Mouse (Mus musculus) midbrain, embryonic 11.5 days (tissue): ENCODE data around the gene Sufu. TPM values are rescaled to one million over a fixed set of nuclear protein-coding genes. Genes with fewer than 3 reads are reported as not detected.

ENCODE experiments used
- ATAC-seq: fragments of 200-750 bp; cut with Nextera tagmentation; 2 replicates; pipeline ENCODE4 v1.8.0; 2017; ENCODE audit warnings: moderate TSS enrichment, moderate library complexity; ENCODE audit not compliant: low FRiP score
- DNase-seq: peaks from one replicate; pipeline ENCODE4 v3.0.0; 2015; ENCODE audit warnings: low spot score; ENCODE audit errors: missing footprints
- H3K27ac ChIP-seq: fragments of 300-500 bp; sonication (generic); 2 replicates; pipeline ENCODE4 v1.5.1; 2014; ENCODE audit warnings: low read depth, low read length
- H3K27me3 ChIP-seq: fragments of 300-500 bp; sonication (generic); 2 replicates; pipeline ENCODE4 v1.6.1; 2014; ENCODE audit warnings: mild to moderate bottlenecking, low read length, moderate library complexity, mixed read lengths; ENCODE audit not compliant: control insufficient read depth, insufficient read depth
- H3K36me3 ChIP-seq: fragments of 300-500 bp; sonication (generic); 2 replicates; pipeline ENCODE4 v1.6.1; 2014; ENCODE audit warnings: mild to moderate bottlenecking, low read length, moderate library complexity, mixed read lengths; ENCODE audit not compliant: control insufficient read depth, insufficient read depth
- H3K4me1 ChIP-seq: fragments of 300-500 bp; sonication (generic); 2 replicates; pipeline ENCODE4 v1.6.1; 2014; ENCODE audit warnings: low read length; ENCODE audit not compliant: control insufficient read depth, insufficient read depth
- H3K4me2 ChIP-seq: fragments of 300-500 bp; sonication (generic); 2 replicates; pipeline ENCODE4 v1.6.1; 2014; ENCODE audit warnings: mild to moderate bottlenecking, moderate library complexity
- H3K4me3 ChIP-seq: fragments of 300-500 bp; sonication (generic); 2 replicates; pipeline ENCODE4 v1.5.1; 2014; ENCODE audit warnings: low read depth, low read length
- H3K9ac ChIP-seq: fragments of 300-500 bp; sonication (generic); 2 replicates; pipeline ENCODE4 v1.6.1; 2014; ENCODE audit warnings: low read length
- H3K9me3 ChIP-seq: fragments of 300-500 bp; sonication (generic); 2 replicates; pipeline ENCODE4 v1.6.1; 2016; ENCODE audit warnings: low read length; ENCODE audit not compliant: control insufficient read depth
- WGBS: fragments of 180-500 bp; shearing (Covaris S2); extraction: QIAGEN DNeasy Blood & Tissue Kit; methylation state at CpG from one replicate; pipeline ENCODE4 v1.1.7; 2014; 5-methylcytosine and 5-hydroxymethylcytosine counted together
- polyA plus RNA-seq: library from polyadenylated mRNA; unstranded; fragments of >200 nt; fragmentation: Nextera tagmentation; extraction: Ambion mirVana; gene quantifications from 2 replicates; pipeline ENCODE4 v1.2.1, GENCODE M21; 2014

Sufu gene
- polyA plus RNA-seq = 33.7 and 38.7 TPM in 2 replicates

GRCm38 (mm10) chr19:46396686-46397435 is at the start of gene Sufu:
Gene Sufu, plus strand, starts transcription at chr19:46396896.
- peak; percentile 99 for DNase-seq
- peaks cover 28% of the 10 kb centered on the region for H3K4me1 ChIP-seq
- ATAC-seq = peak; percentile 90
- H3K9me3 ChIP-seq = no peaks in the 10 kb centered on the region
- H3K9ac ChIP-seq = peak within 1 kb of the TSS; percentile 72
- peak within 1 kb of the TSS; percentile 89 for H3K4me3 ChIP-seq
- no peaks in the 10 kb centered on the region for H3K27me3 ChIP-seq
- peaks cover 4% of the 10 kb centered on the region; the same call in 1 of the 2 replicates for H3K36me3 ChIP-seq
- H3K27ac ChIP-seq = peak within 1 kb of the TSS; percentile 66
- WGBS = under 1% methylated on average over 57 of the region's 57 CpGs
- peak within 1 kb of the TSS; percentile 89 for H3K4me2 ChIP-seq

GRCm38 (mm10) chr19:46347146-46347545 is 49.5 kb upstream of the Sufu start:
- no peak for ATAC-seq
- 94% methylated on average over 1 of the region's 1 CpGs for WGBS

DNA sequence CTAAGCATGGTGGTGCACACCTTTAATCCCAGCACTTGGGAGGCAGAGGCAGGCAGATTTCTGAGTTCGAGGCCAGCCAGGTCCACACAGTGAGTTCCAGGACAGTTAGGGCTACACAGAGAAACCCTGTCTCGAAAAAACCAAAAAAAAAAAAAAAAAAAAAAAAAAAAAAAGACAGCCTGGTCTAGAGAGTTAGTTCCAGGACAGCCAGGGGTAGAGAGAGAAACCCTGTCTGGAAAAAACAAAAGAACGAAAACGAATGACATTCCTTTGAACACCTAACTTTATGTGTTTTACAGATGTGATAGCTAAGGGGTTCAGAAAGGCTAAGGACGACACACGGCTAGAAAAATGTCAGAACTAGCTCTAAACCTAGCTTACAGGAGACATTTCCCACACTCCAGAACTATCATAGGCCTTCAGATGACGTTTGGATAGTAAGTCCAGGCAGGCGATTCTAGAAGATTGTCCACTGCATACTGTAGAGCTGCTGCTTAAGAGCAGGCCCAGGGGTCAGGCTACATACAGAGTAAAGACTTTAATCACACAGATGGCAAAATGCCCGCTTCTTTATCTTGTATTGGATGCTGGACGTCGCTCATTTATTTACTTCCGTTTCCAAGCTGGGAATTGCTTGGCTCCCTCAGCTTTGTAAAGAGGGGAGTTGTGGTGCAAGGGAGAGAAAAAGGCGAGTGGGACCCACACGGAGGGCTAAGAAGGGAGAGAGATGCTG is 48.6 kb upstream of the Sufu start:
- no peak for DNase-seq
- H3K27me3 ChIP-seq = peaks cover 23% of the 10 kb centered on the region
- 36% methylated on average over 14 of the region's 14 CpGs for WGBS
- peak; percentile 40; the same call in 1 of the 2 replicates for ATAC-seq
- H3K9ac ChIP-seq = peak overlapping the region; percentile 76
- H3K4me2 ChIP-seq = peak overlapping the region; percentile 94
- H3K4me3 ChIP-seq = peak overlapping the region; percentile 56
- H3K4me1 ChIP-seq = peaks cover 10% of the 10 kb centered on the region
- H3K9me3 ChIP-seq = no peaks in the 10 kb centered on the region
- no peaks in the 10 kb centered on the region for H3K36me3 ChIP-seq
- H3K27ac ChIP-seq = 0 out of 2 replicates have a peak overlapping the region, but pooled peaks have one; percentile 35

More at GRCm38 (mm10) chr19:46347146-46347545, 49.5 kb upstream of the Sufu start:
- peaks cover 23% of the 10 kb centered on the region for H3K27me3 ChIP-seq
- no peaks in the 10 kb centered on the region for H3K9me3 ChIP-seq
- H3K9ac ChIP-seq = no peak overlapping the region
- H3K4me1 ChIP-seq = peaks cover 10% of the 10 kb centered on the region
- DNase-seq = no peak
- H3K36me3 ChIP-seq = no peaks in the 10 kb centered on the region
- H3K4me3 ChIP-seq = no peak overlapping the region
- no peak overlapping the region for H3K4me2 ChIP-seq
- no peak overlapping the region for H3K27ac ChIP-seq

DNA sequence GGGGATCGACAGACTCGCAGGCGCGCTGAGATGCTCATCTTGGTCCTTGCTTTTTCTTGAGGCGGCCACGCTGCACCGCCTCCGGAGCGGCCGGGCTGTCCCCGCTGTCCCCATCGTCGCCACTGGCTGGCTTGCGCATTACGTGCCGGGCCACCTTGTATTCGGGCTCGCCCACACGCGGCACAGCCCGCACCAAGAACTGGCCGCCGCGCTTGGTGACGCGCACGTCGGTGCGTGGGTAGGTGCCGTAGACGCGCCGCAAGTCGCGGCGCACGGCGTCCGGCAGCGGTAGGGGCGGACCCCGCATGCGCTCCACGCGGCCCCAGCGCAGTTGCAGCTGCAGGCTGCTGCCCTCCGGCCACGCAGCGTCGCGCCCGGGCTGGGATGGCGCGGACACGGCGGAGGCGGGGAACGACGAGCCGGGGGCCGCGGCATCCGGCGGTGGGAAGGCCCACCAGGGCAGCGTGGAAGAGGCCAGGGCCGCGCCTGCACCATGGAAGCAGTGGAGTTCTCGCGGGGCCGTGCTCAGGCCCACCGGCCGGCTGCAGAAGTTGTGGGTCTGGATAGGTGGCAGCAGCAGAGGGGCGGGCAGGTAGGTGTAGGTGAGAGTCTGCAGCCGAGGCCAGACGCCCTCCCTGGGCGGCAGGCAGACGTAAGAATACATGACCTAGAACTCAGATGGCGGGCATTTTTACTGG is 47.8 kb upstream of the Sufu start:
- H3K4me2 ChIP-seq = peak overlapping the region; percentile 94
- peak overlapping the region; percentile 76 for H3K9ac ChIP-seq
- ATAC-seq = peak; percentile 89
- H3K36me3 ChIP-seq = no peaks in the 10 kb centered on the region
- no peaks in the 10 kb centered on the region for H3K9me3 ChIP-seq
- peak overlapping the region; percentile 56 for H3K4me3 ChIP-seq
- peaks cover 10% of the 10 kb centered on the region for H3K4me1 ChIP-seq
- peak; percentile 96 for DNase-seq
- WGBS = 1% methylated on average over 77 of the region's 78 CpGs
- H3K27me3 ChIP-seq = peaks cover 23% of the 10 kb centered on the region
- H3K27ac ChIP-seq = peak overlapping the region; percentile 35; the same call in 1 of the 2 replicates

DNA sequence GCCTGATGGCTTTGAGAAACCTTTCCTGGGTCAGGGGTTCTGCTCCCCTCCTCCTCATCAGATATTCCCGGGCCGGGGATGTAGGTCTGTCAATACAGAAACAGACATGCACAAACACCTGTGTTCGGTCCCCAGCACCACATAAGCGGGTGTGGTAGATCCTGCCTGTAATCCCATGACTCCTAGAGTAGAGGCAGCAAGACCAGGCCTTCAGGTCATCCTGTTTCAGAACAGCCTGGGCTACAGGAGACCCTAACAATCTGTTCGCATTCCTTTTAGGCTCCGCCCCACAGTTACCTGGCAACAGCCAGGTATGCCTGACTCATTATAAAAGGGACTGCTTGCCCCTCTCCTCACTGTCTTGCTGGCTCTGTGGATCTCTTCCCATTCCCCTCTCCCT is 47.1 kb upstream of the Sufu start:
- H3K36me3 ChIP-seq = no peaks in the 10 kb centered on the region
- H3K27me3 ChIP-seq = peaks cover 23% of the 10 kb centered on the region
- no peaks in the 10 kb centered on the region for H3K9me3 ChIP-seq
- no peak overlapping the region for H3K27ac ChIP-seq
- DNase-seq (no peak), ATAC-seq (no peak)
- peak overlapping the region; percentile 94 for H3K4me2 ChIP-seq
- H3K4me3 ChIP-seq = peak overlapping the region; percentile 56
- peak overlapping the region; percentile 76; the same call in 1 of the 2 replicates for H3K9ac ChIP-seq
- H3K4me1 ChIP-seq = peaks cover 10% of the 10 kb centered on the region
- 29% methylated on average over 6 of the region's 6 CpGs for WGBS

DNA sequence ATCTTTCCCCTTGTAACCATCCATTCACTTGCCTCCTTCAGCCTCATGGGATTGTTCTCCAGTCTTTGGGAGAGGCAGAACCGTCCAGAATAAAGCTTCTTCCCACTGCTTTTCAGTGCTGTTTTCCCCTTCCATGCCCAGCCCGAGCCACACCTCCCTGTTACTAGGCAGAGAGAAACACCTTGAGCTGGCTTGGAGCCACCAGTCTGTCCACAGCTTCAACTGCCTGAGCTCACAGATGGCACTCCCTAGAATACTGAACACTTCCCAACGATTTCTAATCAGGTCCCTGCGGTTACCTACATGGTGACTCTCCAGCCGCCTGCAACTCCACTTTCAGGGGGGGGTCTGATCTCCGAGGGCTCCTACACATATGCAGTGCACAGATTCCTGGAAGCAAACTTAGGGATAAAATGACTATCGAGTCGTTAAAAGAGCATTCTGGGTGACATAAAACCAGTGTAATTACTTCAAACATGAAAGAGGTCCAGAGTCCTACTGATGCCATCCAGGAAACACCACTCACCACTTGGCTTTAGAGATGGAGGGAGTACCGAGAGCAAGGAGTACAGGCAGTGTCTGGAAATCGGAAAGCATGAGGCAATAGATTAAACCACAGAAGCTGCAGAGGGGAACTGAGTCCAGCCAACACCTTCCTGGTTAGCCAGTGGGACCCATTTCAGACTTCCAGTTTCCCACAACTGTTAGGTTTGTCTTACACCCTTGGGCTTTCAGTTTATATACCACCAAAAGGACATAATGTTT is 46.3 kb upstream of the Sufu start, which contains the start of gene 2310034G01Rik:
2310034G01Rik (minus strand) TSS at position 135 of the 765 bp plus-strand sequence.
- Histone ChIP-seq H3K9ac (peak within 1 kb of the TSS; percentile 76), H3K4me2 (peak within 1 kb of the TSS; percentile 94), H3K4me3 (peak within 1 kb of the TSS; percentile 56), H3K27ac (no peak within 1 kb of the TSS), H3K9me3 (no peaks in the 10 kb centered on the region), H3K4me1 (peaks cover 10% of the 10 kb centered on the region), H3K36me3 (no peaks in the 10 kb centered on the region), H3K27me3 (peaks cover 23% of the 10 kb centered on the region)
- DNase-seq (no peak), ATAC-seq (no peak)
- 63% methylated on average over 10 of the region's 10 CpGs for WGBS

DNA sequence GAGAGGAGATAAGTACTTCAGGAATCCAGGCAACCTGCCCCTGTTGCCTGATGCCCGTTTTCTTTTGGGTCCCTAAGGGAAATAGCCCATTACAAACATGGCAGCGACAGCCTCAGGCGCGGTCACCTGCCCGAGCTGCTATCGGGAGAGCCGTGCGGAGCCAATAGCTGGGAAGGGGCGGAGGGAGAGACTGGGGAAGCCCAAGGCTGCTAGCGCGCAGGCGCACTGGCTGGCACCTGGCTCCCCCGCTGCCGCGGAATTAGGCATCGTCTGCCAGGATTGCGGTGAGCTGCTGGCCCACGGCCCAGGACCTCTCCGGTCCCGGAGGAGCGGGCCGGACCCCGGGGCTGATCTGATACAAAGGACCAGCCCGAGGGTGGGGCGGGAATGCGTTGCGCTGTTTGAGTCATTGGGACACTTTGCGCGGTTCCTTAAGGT is 40.0 kb upstream of the Sufu start:
- Histone ChIP-seq H3K4me1 (peaks cover 3% of the 10 kb centered on the region; the same call in 1 of the 2 replicates), H3K27ac (no peak overlapping the region), H3K27me3 (peaks cover 15% of the 10 kb centered on the region), H3K36me3 (no peaks in the 10 kb centered on the region), H3K9ac (peak overlapping the region; percentile 71), H3K9me3 (no peaks in the 10 kb centered on the region), H3K4me3 (peak overlapping the region; percentile 45), H3K4me2 (peak overlapping the region; percentile 91)
- DNase-seq (peak; percentile 96), ATAC-seq (peak; percentile 89)
- under 1% methylated on average over 29 of the region's 29 CpGs for WGBS
